Mouse (Mus musculus) T-helper 17 cell (primary cell): Measurements from ENCODE around the gene Cox17.

Source experiments
- in situ Hi-C, 2 experiments: fragments of 300-600 bp; cut with MboI, MseI; formaldehyde crosslinking; loops; 1 replicate in 1 of 2; 2 replicates in 1 of 2; pipeline ENCODE4 v1.15.1; 2025; ENCODE audit warnings: high pct_unique_total_duplicates in 2 of 2

The Cox17 gene

GRCm38 (mm10) chr16:38349881-38350280 lies 3.1 kb downstream of the Cox17 start:
- in situ Hi-C loops, result no loop called here

GRCm38 (mm10) chr16:38350361-38350855 lies 3.6 kb downstream of the Cox17 start:
- in situ Hi-C loops, result no loop called here

GRCm38 (mm10) chr16:38350939-38351338 lies 4.1 kb downstream of the Cox17 start:
- in situ Hi-C loops, result no loop called here

- in situ Hi-C loops, result no loop called here
Observed at GRCm38 (mm10) chr16:38352031-38352430, 5.2 kb downstream of the Cox17 start.

GRCm38 (mm10) chr16:38352851-38353250 lies 6.1 kb downstream of the Cox17 start:
- in situ Hi-C loops, result no loop called here

GRCm38 (mm10) chr16:38353642-38354041 lies 6.9 kb downstream of the Cox17 start:
- in situ Hi-C loops, result no loop called here

- in situ Hi-C loops, result no loop called here
Observed at GRCm38 (mm10) chr16:38354185-38354913, 7.6 kb downstream of the Cox17 start.

- in situ Hi-C loops, result loop anchor here in 1 of 2 experiments (5.0 kb wide), 1 partner anchor 124 kb away; no protein-coding TSS in a partner anchor
Observed at GRCm38 (mm10) chr16:38358256-38358812, 11.5 kb downstream of the Cox17 start.

GRCm38 (mm10) chr16:38359241-38359640 lies 12.4 kb downstream of the Cox17 start:
- in situ Hi-C loops, result loop anchor here in 1 of 2 experiments (5.0 kb wide), 1 partner anchor 123 kb away; no protein-coding TSS in a partner anchor

GRCm38 (mm10) chr16:38359857-38360256 lies 13.1 kb downstream of the Cox17 start:
- in situ Hi-C loops, result loop anchor here in 1 of 2 experiments (5.0 kb wide), 1 partner anchor 122 kb away; no protein-coding TSS in a partner anchor

GRCm38 (mm10) chr16:38360317-38360716 lies 13.5 kb downstream of the Cox17 start:
- in situ Hi-C loops, result no loop called here

- in situ Hi-C loops, result no loop called here
Observed at GRCm38 (mm10) chr16:38361933-38362332, 15.1 kb downstream of the Cox17 start, which contains the start of gene Popdc2. Gene Popdc2 (plus strand): TSS chr16:38362209.

- in situ Hi-C loops, result no loop called here
Observed at GRCm38 (mm10) chr16:38362493-38363255, 15.9 kb downstream of the Cox17 start.

- in situ Hi-C loops, result no loop called here
Observed at GRCm38 (mm10) chr16:38363256-38363595, 16.4 kb downstream of the Cox17 start.

GRCm38 (mm10) chr16:38363657-38364056 lies 16.9 kb downstream of the Cox17 start:
- in situ Hi-C loops, result no loop called here

GRCm38 (mm10) chr16:38365390-38365789 lies 18.6 kb downstream of the Cox17 start:
- in situ Hi-C loops, result no loop called here

GRCm38 (mm10) chr16:38366231-38366630 lies 19.4 kb downstream of the Cox17 start:
- in situ Hi-C loops, result no loop called here

- in situ Hi-C loops, result no loop called here
Observed at GRCm38 (mm10) chr16:38368336-38368735, 21.5 kb downstream of the Cox17 start.

- in situ Hi-C loops, result no loop called here
Observed at GRCm38 (mm10) chr16:38369000-38369399, 22.2 kb downstream of the Cox17 start.

GRCm38 (mm10) chr16:38369431-38369830 lies 22.6 kb downstream of the Cox17 start:
- in situ Hi-C loops, result no loop called here

GRCm38 (mm10) chr16:38369992-38370484 lies 23.2 kb downstream of the Cox17 start:
- in situ Hi-C loops, result no loop called here
